Mouse (Mus musculus) intestine, embryonic 15.5 days (tissue): ENCODE measurements around the gene Ing1. TPM values are rescaled to one million over a fixed set of nuclear protein-coding genes. Genes with fewer than 3 reads are reported as not detected.

Source experiments
- ATAC-seq: fragments of 200-750 bp; cut with Nextera tagmentation; 2 replicates; pipeline ENCODE4 v1.8.0; 2017; ENCODE audit warnings: moderate TSS enrichment, moderate library complexity
- H3K27ac ChIP-seq: fragments of 300-500 bp; sonication (generic); 2 replicates; pipeline ENCODE4 v1.5.1; 2015; ENCODE audit warnings: mild to moderate bottlenecking, inconsistent platforms
- H3K27me3 ChIP-seq: fragments of 300-500 bp; sonication (generic); replicated peaks from 2 replicates; pipeline ENCODE4 v1.6.1; 2015; ENCODE audit warnings: inconsistent platforms
- H3K36me3 ChIP-seq: fragments of 300-500 bp; sonication (generic); 2 replicates; pipeline ENCODE4 v1.6.1; 2015; ENCODE audit warnings: inconsistent platforms
- H3K4me1 ChIP-seq: fragments of 300-500 bp; sonication (generic); replicated peaks from 2 replicates; pipeline ENCODE4 v1.6.1; 2015; ENCODE audit warnings: inconsistent platforms
- H3K4me2 ChIP-seq: fragments of 300-500 bp; sonication (generic); replicated peaks from 2 replicates; pipeline ENCODE4 v1.6.1; 2015; ENCODE audit warnings: mild to moderate bottlenecking, inconsistent platforms
- H3K4me3 ChIP-seq: fragments of 300-500 bp; sonication (generic); replicated peaks from 2 replicates; pipeline ENCODE4 v1.5.1; 2015; ENCODE audit warnings: inconsistent platforms
- H3K9ac ChIP-seq: fragments of 300-500 bp; sonication (generic); 2 replicates; pipeline ENCODE4 v1.6.1; 2015; ENCODE audit warnings: inconsistent platforms
- H3K9me3 ChIP-seq: fragments of 300-500 bp; sonication (generic); 2 replicates; pipeline ENCODE4 v1.6.1; 2016; ENCODE audit warnings: inconsistent platforms
- WGBS: fragments of 180-500 bp; shearing (Covaris S2); methylation state at CpG from one replicate; pipeline ENCODE4 v1.1.7; 2015; 5-methylcytosine and 5-hydroxymethylcytosine counted together
- polyA plus RNA-seq: library from polyadenylated mRNA; unstranded; fragments of >200 nt; fragmentation: Nextera tagmentation; extraction: Ambion mirVana; gene quantifications from 2 replicates; pipeline ENCODE4 v1.2.1, GENCODE M21; 2015

Ing1 gene
- polyA plus RNA-seq, 1 experiment from 2014 or later = 34.2 TPM

GRCm38 (mm10) chr8:11608848-11609247, 53.5 kb downstream of the Ing1 start:
- no peaks in the 10 kb centered on the region for H3K4me1 ChIP-seq
- peaks cover 26% of the 10 kb centered on the region for H3K36me3 ChIP-seq
- H3K27ac ChIP-seq = no peak overlapping the region
- no peaks in the 10 kb centered on the region for H3K27me3 ChIP-seq
- no peak for ATAC-seq
- no peak overlapping the region for H3K9ac ChIP-seq
- WGBS = 97% methylated on average over 9 of the region's 9 CpGs
- no peak overlapping the region for H3K4me3 ChIP-seq
- no peak overlapping the region for H3K4me2 ChIP-seq
- H3K9me3 ChIP-seq = no peaks in the 10 kb centered on the region

Other genes starting within 250 kb of the Ing1 start
- gene Col4a2, start 242.8 kb upstream of the Ing1 start, polyA plus RNA-seq = 60.2 and 61.4 TPM in 2 replicates
- 161 and 170 TPM in 2 replicates for gene Col4a1, start 242.7 kb upstream of the Ing1 start, polyA plus RNA-seq
- gene Rab20, start 76.9 kb upstream of the Ing1 start, polyA plus RNA-seq = 14.8 and 16.5 TPM in 2 replicates
- 94.4 and 101 TPM in 2 replicates for gene Naxd, start 58.1 kb upstream of the Ing1 start, polyA plus RNA-seq
- gene Cars2, start 4.8 kb upstream of the Ing1 start, polyA plus RNA-seq = 26.2 and 33.1 TPM in 2 replicates
- gene Ankrd10, start 80.2 kb downstream of the Ing1 start, polyA plus RNA-seq = 79.1 and 79.9 TPM in 2 replicates
- gene 1700016D06Rik, start 145.5 kb downstream of the Ing1 start, polyA plus RNA-seq = not detected in 2 replicates
- 27.7 and 28.4 TPM in 2 replicates for gene Arhgef7, start 172.2 kb downstream of the Ing1 start, polyA plus RNA-seq